Mouse (Mus musculus) erythroblast, embryonic 14.5 days (primary cell): ENCODE results near the gene Anapc1.

Experiments used
- GATA1 ChIP-seq: IDR thresholded peaks from 2 replicates; pipeline ENCODE4 v1.6.1; 2012; ENCODE audit warnings: low read length, inconsistent platforms, mixed read lengths
- TAL1 ChIP-seq: IDR thresholded peaks from 3 replicates; pipeline ENCODE4 v1.6.1; 2012; ENCODE audit warnings: low read length, inconsistent platforms, mixed read lengths

DNA sequence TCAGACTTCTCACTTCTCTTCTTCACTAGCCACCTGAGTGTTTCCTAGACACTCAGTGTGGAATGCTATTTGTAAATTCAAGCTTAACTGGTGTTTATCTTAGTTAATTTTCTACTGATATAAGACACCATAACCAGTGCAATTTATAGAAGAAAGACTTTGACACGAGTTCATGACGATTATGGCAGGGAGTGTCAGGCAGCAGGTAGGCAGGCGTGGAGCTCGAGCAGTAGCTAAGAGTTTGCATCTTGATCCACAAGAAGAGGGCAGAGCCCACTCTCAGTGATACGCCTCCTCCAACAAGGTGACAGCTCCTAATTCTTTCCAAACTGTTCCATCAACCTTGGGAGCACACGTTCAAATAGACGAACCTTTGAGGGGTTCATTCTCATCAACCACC lies 39.4 kb upstream of the Anapc1 start:
- TF ChIP-seq TAL1 (no peak), GATA1 (no peak)
